Mouse (Mus musculus): ENCODE results near the gene Arsj.
A peak's percentile ranks its signal among the peaks of the same experiment; 100 is the strongest.

The Arsj gene

DNA sequence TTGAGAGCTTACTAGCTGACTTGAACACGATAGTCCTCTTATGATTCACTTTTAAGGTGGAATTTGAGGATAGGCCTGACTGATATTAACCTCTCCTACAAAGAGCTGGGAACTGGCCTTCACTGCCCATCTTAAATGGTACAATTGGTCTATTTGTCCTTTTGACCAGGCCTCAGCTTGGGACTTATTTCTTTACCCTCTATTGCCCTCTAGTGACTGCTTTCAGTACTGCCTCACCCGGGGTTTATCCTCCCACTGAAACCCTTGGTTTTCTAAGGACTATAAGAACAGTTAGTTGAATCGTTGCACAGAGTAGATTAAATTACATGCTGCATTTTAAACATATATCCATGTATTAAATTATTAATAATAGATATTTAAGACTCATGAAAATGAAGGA, 39.4 kb downstream of the Arsj start:
- peak; percentile 5 for DNase-seq

DNA sequence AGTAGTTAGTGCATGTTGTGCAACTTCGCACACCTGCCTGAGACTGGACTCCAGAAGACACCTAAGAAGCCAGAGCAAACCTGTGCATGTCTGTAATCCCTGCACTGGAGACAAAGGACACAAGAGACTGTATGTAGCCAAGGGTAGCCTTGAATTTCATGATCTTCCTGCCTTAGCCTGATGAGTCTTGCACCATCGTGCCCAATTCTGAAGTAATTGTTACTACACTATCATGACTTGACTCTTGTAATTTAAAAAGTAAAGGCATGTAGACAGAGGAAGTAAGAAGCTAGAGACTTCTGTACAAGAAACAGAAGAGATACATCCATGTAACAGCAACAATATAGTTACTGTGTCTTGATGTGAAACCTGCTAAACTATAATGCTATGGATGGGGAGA, 40.7 kb downstream of the Arsj start:
- no peak for DNase-seq

DNA sequence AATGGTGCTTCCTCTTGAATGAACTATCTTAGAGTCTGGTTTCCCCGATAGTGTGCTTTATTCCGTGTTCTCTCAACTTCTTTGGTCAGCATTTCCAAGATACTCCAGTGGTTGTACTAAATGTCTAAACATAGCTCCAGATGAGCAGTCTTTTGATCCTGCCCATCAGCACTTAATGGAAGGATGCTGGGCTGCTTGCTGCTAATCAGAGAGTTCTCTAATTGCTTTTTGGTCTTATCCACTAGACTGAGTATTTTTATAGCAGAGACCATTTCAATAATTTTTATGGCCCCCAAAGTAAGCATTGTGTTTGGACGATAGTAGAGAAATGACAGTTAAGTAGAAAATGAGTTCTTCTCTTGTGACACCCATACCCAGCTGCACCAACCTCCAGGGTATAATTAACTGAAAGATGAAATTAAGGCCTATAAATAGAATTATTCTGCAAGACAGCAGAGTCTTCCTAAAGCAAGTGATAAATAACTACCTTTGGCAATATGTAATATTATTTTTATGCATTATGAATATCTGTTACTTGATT, 67.1 kb downstream of the Arsj start:
- DNase-seq, result no peak

DNA sequence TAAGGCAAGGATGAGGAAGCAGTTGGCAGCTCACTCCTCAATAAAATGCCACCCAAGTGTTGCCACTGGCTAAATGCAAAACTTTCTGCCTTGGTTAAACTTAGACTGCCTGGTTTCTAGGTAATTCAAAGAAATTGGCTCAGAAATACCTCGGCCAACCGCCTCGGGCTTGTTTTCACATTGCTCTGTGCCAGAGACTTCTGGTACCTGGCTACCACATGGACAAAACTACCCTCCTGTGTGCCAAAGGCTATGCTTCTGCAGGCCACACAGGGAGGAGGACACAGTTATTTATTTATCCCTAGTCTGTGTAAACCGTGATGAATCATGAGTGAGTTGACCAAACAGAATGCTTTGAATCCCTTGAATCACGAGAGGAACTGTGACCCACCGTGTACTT, 75.8 kb downstream of the Arsj start:
- no peak for DNase-seq

DNA sequence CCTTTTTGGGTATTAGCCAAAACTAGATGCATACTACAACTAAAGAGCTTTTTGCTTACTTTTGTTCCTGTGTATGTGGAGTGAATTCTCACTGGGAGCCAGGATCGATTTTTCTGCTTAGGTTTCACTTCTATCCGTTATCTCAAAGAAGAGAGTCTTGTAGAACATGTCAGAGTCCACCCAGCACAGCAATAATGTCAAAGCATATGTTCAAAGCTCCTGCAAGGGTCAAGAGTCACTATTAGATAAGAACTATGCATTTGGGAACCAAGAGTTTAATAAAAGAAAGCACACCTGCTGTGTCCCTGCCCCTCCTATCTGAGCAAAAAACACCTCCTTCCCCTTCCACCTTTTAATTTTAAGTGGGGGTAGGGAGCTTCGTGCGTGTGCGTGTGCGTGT, 85.6 kb downstream of the Arsj start:
- DNase-seq, result no peak

DNA sequence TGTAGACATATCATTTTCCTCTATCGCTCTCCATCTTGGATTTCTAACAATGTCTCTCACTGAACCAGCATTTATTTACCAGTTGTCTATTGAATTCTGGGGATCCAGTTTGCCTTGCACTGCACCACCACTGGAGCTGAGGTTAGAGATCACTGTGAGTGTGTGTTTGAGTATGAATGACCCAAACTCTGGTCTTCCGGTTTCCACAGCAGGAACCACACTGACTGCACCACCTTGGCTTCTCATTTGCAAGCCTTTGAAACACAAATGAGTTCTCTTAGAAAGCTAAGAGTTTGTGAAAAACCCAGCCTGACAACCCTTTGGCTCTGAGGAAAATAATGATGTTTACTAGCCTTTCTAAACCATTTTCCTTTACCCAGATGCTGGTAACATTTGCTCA, 86.0 kb downstream of the Arsj start:
- no peak for DNase-seq

DNA sequence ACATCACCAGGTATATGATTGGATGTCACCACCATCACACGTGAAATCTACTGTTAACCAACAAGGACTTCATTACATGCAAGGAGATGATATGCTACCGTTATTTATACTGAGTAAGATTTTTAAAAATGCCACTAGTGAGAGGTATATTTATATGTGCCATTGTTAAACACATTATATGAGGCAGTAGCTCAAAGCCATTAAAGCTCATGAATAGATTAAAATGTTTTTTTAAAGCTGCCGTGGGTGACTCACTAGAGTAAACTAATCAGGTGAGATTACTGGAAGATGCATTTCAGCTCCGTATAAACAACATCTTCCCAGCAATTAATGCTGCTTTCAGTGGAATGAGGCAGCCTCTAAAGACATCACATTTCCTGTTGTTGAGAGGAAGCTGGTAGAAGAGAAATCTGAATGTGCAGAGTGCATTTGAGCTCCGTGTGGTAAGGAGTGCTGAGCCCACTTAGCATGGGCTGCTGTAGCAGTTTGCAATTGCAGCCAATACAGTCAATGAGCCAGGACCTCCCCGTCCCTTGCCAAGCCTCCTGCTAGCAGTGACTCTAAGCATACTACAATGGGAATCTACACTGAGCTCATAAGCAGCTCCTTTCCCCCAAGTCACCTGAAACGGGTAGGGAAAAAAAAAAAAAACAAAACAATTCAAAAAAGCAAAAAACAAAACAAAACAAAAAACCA, 92.5 kb downstream of the Arsj start:
- no peak for DNase-seq

DNA sequence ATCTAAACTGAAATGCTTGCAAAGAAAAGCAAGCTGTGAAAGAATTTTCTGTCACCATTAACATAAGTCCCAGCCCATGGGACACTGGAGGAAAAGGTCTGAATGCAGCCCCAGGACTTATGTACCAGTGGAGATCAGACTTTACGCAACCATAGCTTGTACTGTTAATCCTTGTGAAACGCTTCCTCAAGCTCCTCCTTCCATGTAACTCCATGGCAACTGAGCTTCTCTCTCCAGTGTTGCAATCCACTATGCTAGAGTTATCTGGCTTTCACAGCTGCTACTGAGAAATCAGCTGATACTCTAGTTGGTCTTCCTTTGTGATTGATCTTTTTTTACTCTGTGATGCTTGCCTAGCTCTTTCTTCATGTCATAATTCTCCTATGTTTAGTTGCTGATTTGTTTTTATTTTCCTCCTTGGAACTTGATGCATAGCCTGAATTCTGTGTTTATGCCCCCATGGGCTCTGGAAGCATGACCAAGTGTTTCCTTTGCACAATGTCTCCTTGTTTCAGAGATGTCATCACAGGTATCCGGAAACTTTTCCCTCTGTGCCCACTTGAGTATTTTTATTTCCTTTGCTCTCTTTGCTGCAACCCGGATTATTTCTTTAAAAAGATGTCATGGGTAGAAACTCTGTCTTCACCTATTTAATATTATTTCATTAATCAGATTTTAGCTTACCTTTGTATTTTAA, 99.8 kb downstream of the Arsj start:
- no peak for DNase-seq

DNA sequence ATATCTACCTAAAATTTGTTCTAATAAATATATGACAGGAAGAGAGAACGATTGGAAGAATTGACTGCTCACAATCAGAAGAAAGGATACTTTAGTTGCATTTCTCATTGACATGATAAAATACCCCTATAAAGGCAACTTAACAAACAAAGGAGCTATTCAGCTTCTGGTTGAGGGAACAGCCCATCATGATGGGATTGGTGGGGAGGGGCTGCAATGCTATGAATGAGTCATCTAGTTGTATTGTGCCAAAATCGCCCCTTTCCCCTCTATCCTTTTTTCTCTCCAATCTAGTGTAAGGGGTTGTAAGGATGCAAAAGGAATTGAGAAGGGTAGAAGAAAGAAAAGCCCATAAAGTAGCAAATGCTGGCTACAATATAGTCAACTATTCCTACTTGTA, 100.8 kb downstream of the Arsj start:
- DNase-seq, result no peak
